Mouse (Mus musculus) hindbrain, embryonic 14.5 days (tissue): ENCODE measurements around the gene Gm44511. TPM values are rescaled to one million over a fixed set of nuclear protein-coding genes. Genes with fewer than 3 reads are reported as not detected.
A peak's percentile ranks its signal among the peaks of the same experiment; 100 is the strongest.

Experiments
- ATAC-seq: fragments of 200-750 bp; cut with Nextera tagmentation; 2 replicates; pipeline ENCODE4 v1.8.0; 2017; ENCODE audit warnings: moderate number of reproducible peaks, mild to moderate bottlenecking, moderate TSS enrichment, moderate library complexity; ENCODE audit not compliant: low FRiP score
- DNase-seq: peaks from one replicate; pipeline ENCODE4 v3.0.0-alpha.2; 2015; ENCODE audit warnings: low spot score
- H3K27ac ChIP-seq: fragments of 300-500 bp; sonication (generic); 2 replicates; pipeline ENCODE4 v1.5.1; 2014; ENCODE audit warnings: mild to moderate bottlenecking, moderate library complexity
- H3K27me3 ChIP-seq: fragments of 300-500 bp; sonication (generic); 2 replicates; pipeline ENCODE4 v1.6.1; 2014; ENCODE audit warnings: mild to moderate bottlenecking, low read length, mixed read lengths; ENCODE audit not compliant: control insufficient read depth, insufficient read depth
- H3K36me3 ChIP-seq: fragments of 300-500 bp; sonication (generic); replicated peaks from 2 replicates; pipeline ENCODE4 v1.6.1; 2014; ENCODE audit not compliant: control insufficient read depth, insufficient read depth
- H3K4me1 ChIP-seq: fragments of 300-500 bp; sonication (generic); replicated peaks from 2 replicates; pipeline ENCODE4 v1.6.1; 2014; ENCODE audit warnings: antibody characterized with exemption, low read length, mixed read lengths; ENCODE audit not compliant: control insufficient read depth, insufficient read depth
- H3K4me2 ChIP-seq: fragments of 300-500 bp; sonication (generic); replicated peaks from 2 replicates; pipeline ENCODE4 v1.6.1; 2014; ENCODE audit warnings: mild to moderate bottlenecking, moderate library complexity
- H3K4me3 ChIP-seq: fragments of 300-500 bp; sonication (generic); replicated peaks from 2 replicates; pipeline ENCODE4 v1.5.1; 2014; ENCODE audit warnings: mild to moderate bottlenecking, low read length
- H3K9ac ChIP-seq: fragments of 300-500 bp; sonication (generic); 2 replicates; pipeline ENCODE4 v1.6.1; 2014
- H3K9me3 ChIP-seq: fragments of 300-500 bp; sonication (generic); 2 replicates; pipeline ENCODE4 v1.6.1; 2016; ENCODE audit warnings: low read length; ENCODE audit not compliant: control insufficient read depth
- WGBS: fragments of 180-500 bp; shearing (Covaris S2); extraction: QIAGEN DNeasy Blood & Tissue Kit; methylation state at CpG from one replicate; pipeline ENCODE4 v1.1.7; 2014; 5-methylcytosine and 5-hydroxymethylcytosine counted together
- polyA plus RNA-seq: library from polyadenylated mRNA; unstranded; fragments of >200 nt; fragmentation: Nextera tagmentation; extraction: Ambion mirVana; gene quantifications from 2 replicates; pipeline ENCODE4 v1.2.1, GENCODE M21; 2014

The Gm44511 gene
- not detected in 2 replicates for polyA plus RNA-seq

DNA sequence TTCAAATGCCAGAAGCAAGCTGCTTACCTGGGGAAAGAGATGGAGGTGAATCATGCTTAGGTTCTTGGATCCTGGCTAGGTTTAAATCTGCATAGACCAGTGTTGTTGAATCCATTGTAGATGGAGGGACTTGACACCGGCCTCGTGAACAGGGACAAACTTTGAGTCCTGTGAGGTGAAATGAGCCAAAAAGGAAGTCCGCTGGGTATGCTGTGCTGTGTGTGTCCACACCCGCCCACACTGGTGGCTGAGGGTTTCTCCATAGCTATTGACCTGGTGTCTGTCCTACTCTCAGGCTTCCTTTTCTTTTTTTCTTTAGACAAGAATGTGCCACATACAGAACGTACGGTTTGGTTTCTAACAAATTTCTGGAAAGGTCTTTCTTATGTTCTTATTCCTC, at the start of gene Gm44511, which contains the start of gene Klrb1b:
Gene Gm44511, minus strand, starts transcription at position 184 of the 400 bp plus-strand sequence.
Gene Klrb1b, minus strand, starts transcription at position 200 of the 400 bp plus-strand sequence.
- Histone ChIP-seq H3K4me1 (no peaks in the 10 kb centered on the region), H3K9ac (no peak within 1 kb of the TSS), H3K4me3 (no peak within 1 kb of the TSS), H3K4me2 (no peak within 1 kb of the TSS), H3K9me3 (no peaks in the 10 kb centered on the region), H3K27ac (no peak within 1 kb of the TSS), H3K36me3 (no peaks in the 10 kb centered on the region), H3K27me3 (no peaks in the 10 kb centered on the region)
- DNase-seq (no peak), ATAC-seq (no peak)
- WGBS = 87% methylated on average over 6 of the region's 6 CpGs

DNA sequence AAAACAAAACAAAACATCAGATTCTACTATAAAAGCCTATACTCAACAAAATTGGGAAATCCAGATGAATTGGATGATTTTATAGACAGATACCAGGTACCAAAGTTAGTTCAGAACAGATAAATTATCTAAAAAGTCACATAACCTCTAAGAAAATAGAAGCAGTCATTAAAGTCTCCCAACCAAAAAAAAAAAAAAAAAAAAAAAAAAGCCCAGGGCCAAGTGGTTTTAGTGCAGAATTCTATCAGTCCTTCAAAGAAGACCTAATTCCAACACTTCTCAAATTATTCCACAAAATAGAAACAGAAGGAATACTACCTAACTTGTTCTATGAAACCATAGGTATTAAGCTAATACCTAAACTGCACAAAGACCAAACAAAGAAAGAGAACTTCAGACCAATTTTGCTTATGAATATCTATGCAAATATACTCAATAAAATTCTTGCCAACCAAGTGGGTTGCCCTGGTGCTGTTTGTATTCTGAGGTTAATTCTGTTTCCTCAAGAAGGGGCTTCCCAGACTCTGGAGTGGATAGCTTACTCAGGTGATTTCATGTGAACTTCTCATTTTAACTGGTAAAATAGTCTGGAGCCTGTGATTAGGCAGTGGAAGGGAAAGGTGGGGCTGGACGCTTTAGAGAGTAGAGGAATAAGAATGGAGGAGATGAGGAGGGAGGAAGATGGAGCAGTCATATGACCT, 45.9 kb upstream of the Gm44511 start:
- Histone ChIP-seq H3K4me2 (no peak overlapping the region), H3K27me3 (no peaks in the 10 kb centered on the region), H3K9ac (no peak overlapping the region), H3K4me1 (no peaks in the 10 kb centered on the region), H3K4me3 (no peak overlapping the region), H3K36me3 (no peaks in the 10 kb centered on the region), H3K27ac (no peak overlapping the region), H3K9me3 (0 out of 2 replicates have a peak, but pooled peaks cover 3% of the 10 kb centered on the region)
- WGBS = 88% methylated on average over 1 of the region's 1 CpGs
- ATAC-seq = no peak
- no peak for DNase-seq

DNA sequence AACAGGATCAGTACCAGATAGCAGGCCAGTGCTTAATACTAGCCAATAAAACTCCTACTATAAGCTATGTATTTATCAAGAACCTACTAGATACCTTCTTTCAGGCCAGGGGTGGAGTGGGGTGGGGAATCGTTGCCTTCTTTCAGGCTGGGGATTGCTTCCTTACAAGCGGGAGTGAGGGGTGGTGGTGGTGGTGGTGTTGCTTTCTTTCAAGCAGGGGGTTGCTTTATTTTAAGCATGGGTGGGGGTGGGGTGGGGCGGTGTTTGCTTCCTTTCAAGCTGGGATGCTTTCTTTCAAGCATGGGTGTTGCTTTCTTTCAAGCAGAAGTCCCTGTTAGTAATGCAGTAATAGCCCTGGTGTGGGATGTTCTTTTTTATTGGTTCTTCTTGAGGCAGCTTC, 42.7 kb upstream of the Gm44511 start:
- H3K4me1 ChIP-seq = no peaks in the 10 kb centered on the region
- no peak overlapping the region for H3K4me3 ChIP-seq
- H3K9me3 ChIP-seq = no peaks in the 10 kb centered on the region
- H3K9ac ChIP-seq = no peak overlapping the region
- 5% methylated on average over 3 of the region's 3 CpGs for WGBS
- no peaks in the 10 kb centered on the region for H3K27me3 ChIP-seq
- no peaks in the 10 kb centered on the region for H3K36me3 ChIP-seq
- no peak overlapping the region for H3K27ac ChIP-seq
- DNase-seq (no peak), ATAC-seq (no peak)
- no peak overlapping the region for H3K4me2 ChIP-seq

DNA sequence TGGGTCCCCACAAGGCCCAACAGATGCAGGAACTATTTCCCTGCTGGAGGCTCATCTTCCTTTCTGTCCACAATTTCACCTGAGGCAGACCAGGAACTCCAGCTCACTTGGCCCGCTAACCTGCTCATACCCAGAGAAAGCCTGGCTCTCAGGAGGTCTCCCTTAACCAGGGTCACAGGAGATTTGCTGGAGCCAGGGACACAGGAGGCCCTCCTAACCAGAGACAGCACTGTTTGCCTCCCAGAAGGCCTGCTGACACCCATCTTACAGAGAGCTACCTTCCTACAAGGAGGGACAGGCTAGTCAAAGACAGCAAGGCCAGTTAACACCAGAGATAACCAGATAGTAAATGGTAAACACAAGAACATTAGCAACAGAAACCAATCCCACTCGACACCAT, 31.9 kb upstream of the Gm44511 start:
- no peaks in the 10 kb centered on the region for H3K9me3 ChIP-seq
- ATAC-seq (no peak), DNase-seq (no peak)
- no peaks in the 10 kb centered on the region for H3K27me3 ChIP-seq
- H3K9ac ChIP-seq = no peak overlapping the region
- no peak overlapping the region for H3K4me3 ChIP-seq
- no peak overlapping the region for H3K27ac ChIP-seq
- H3K36me3 ChIP-seq = no peaks in the 10 kb centered on the region
- 91% methylated on average over 2 of the region's 2 CpGs for WGBS
- no peaks in the 10 kb centered on the region for H3K4me1 ChIP-seq
- no peak overlapping the region for H3K4me2 ChIP-seq

DNA sequence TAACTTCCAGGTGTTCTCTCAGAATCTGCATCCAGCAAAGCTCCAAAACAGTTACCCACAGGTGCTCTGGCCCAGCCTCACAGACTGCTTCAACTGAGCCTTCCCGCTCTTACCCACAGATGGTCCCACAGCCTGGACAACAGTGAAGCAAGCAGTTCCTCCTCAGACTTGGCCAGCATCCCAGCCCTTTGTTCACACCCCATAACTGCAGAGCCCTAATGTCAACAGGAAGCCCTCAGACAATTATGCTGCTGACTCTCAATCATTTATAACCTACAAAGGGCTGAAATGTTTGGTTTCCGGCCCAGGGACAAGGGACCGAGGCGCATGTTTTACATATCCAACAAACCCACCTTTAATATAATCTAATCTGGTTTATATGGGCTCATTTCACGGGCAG, 30.1 kb upstream of the Gm44511 start:
- ATAC-seq = peak; percentile 66
- H3K4me3 ChIP-seq = no peak overlapping the region
- no peaks in the 10 kb centered on the region for H3K4me1 ChIP-seq
- no peaks in the 10 kb centered on the region for H3K27me3 ChIP-seq
- peak; percentile 40 for DNase-seq
- no peak overlapping the region for H3K9ac ChIP-seq
- WGBS = 54% methylated on average over 5 of the region's 5 CpGs
- H3K9me3 ChIP-seq = no peaks in the 10 kb centered on the region
- no peaks in the 10 kb centered on the region for H3K36me3 ChIP-seq
- H3K27ac ChIP-seq = no peak overlapping the region
- H3K4me2 ChIP-seq = no peak overlapping the region

DNA sequence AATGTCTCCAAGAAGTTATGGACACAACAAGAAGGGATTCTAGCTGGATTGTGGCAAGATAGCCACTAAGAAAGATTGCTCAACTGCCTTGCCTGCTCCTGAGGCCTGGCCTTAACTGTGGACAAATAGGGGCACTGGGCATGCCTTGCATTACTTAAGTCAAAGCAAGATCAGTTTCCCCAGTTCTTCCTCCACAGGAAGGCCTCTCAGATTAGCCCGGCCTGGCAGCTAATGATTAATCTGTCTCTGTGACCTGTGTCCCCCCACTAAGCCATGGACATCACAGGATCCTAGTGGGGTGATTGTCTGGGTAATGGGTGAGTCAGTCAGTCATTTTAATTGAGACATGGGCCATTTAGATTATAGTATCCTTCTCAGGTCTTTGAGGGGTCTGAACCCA, 29.4 kb upstream of the Gm44511 start:
- Histone ChIP-seq H3K4me1 (no peaks in the 10 kb centered on the region), H3K4me2 (no peak overlapping the region), H3K36me3 (no peaks in the 10 kb centered on the region), H3K27ac (no peak overlapping the region), H3K9me3 (no peaks in the 10 kb centered on the region), H3K9ac (no peak overlapping the region), H3K4me3 (no peak overlapping the region), H3K27me3 (no peaks in the 10 kb centered on the region)
- DNase-seq (no peak), ATAC-seq (no peak)
- WGBS = 81% methylated on average over 1 of the region's 1 CpGs

DNA sequence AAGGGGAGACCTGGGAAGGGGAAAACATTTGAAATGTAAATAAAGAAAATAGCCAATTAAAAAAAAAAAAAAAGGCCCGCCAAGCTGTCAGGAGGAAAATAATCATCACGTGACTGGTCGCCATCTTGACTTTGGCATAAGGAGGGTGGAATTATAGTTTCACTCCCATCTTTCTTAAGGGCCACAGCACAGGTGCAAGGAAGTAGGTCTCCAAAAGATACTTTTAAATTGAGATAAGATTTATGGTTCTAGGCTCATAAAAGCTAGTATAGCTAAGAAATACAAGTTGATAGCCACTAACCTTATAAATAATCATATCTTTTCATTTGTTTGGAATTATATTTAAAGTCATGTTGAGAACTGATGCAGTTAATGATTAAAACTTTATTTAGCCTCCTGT, 28.8 kb upstream of the Gm44511 start:
- H3K27me3 ChIP-seq = no peaks in the 10 kb centered on the region
- H3K4me1 ChIP-seq = no peaks in the 10 kb centered on the region
- WGBS = 90% methylated on average over 3 of the region's 3 CpGs
- no peak overlapping the region for H3K27ac ChIP-seq
- H3K9me3 ChIP-seq = no peaks in the 10 kb centered on the region
- DNase-seq = no peak
- no peak overlapping the region for H3K4me3 ChIP-seq
- no peak for ATAC-seq
- no peak overlapping the region for H3K9ac ChIP-seq
- no peaks in the 10 kb centered on the region for H3K36me3 ChIP-seq
- no peak overlapping the region for H3K4me2 ChIP-seq

DNA sequence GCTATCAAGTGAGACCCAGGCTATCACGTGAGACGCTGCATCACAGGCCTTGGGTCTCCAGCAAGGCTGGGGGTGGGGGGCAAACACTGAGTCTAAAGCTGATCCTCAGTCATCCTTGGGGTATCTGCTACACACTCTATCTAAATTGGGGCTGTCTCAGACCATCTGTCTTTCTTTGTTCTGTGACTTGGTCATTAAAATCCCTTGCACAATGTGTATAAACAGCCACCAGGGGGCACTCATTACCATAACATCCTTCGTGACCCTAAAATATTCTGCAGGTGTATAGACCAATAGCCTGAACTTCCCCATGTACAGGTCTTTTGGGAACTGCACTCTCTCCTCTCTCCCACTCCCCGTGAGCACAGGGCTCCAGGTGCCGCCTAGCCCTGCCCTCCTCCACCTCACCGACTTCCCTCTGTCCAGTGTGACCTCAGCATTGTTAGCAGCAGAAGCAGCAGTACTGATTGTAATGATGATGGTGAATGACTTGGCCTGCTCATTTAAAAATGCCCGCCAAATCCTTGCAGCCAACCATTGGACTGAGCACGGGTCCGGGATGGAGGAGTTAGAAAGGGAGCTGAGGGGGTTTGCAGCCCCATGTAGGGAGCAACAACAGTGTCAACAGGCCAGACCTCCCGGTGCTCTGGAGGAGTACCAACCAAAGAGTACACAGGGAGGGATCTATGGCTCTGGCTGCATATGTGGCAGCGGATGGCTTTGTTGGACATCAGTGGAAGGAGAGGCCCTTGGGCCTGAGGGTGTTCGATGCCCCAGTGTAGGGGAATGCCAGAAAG, 28.1 kb upstream of the Gm44511 start:
- DNase-seq (peak; percentile 77), ATAC-seq (peak; percentile 70; the same call in 1 of the 2 replicates)
- no peaks in the 10 kb centered on the region for H3K9me3 ChIP-seq
- no peak overlapping the region for H3K27ac ChIP-seq
- no peak overlapping the region for H3K9ac ChIP-seq
- H3K36me3 ChIP-seq = no peaks in the 10 kb centered on the region
- 48% methylated on average over 12 of the region's 12 CpGs for WGBS
- H3K4me2 ChIP-seq = peak overlapping the region; percentile 21; the same call in 1 of the 2 replicates
- no peak overlapping the region for H3K4me3 ChIP-seq
- H3K27me3 ChIP-seq = no peaks in the 10 kb centered on the region
- H3K4me1 ChIP-seq = no peaks in the 10 kb centered on the region

DNA sequence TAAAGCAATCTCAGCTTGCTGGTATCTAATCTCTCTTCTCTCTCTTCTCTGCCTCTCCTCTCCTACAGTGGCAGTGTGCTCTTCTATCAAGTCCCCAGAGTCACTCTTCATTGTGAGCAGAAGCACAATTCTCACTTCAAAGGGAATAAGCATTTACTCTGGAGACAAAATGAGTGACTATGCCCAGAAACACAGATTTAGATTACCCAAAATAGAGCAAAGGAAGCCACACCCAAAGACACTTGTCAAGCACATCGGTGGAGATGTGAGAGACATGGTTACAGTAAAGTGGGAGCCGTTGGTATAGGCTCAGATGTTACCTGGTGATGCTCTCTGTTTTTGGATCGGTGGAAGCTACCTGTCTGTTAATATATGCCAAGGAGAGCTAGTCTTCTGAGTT, 26.7 kb upstream of the Gm44511 start:
- no peaks in the 10 kb centered on the region for H3K36me3 ChIP-seq
- H3K27me3 ChIP-seq = no peaks in the 10 kb centered on the region
- ATAC-seq = no peak
- no peak overlapping the region for H3K4me3 ChIP-seq
- H3K9me3 ChIP-seq = no peaks in the 10 kb centered on the region
- no peak overlapping the region for H3K9ac ChIP-seq
- H3K4me2 ChIP-seq = no peak overlapping the region
- no peak overlapping the region for H3K27ac ChIP-seq
- 86% methylated on average over 3 of the region's 3 CpGs for WGBS
- DNase-seq = no peak
- H3K4me1 ChIP-seq = no peaks in the 10 kb centered on the region
